Mouse (Mus musculus) erythroid progenitor cell, adult 5-6 weeks (primary cell): ENCODE measurements around the gene Cct4. TPM values are rescaled to one million over a fixed set of nuclear protein-coding genes. Genes with fewer than 3 reads are reported as not detected.

Experiments used
- ATAC-seq: replicated peaks from 2 replicates; pipeline ENCODE4 v1.8.0; 2016; ENCODE audit warnings: moderate number of reproducible peaks, mild to moderate bottlenecking, moderate TSS enrichment, inconsistent platforms; ENCODE audit not compliant: poor library complexity, low FRiP score, severe bottlenecking
- total RNA-seq, 2 experiments: library from RNA; stranded (forward) in 1 of 2; stranded (reverse) in 1 of 2; fragments of 150-400 nt in 1 of 2; fragments of 186-747, 209-891 nt in 1 of 2; gene quantifications; 2 replicates each; pipeline versions ENCODE4 v1.2.3 to v1.2.4; 2015 to 2017; ENCODE audit warnings: low replicate concordance in 2 of 2

Cct4 gene
- total RNA-seq, 2 experiments from 2014 or later, result 77.6 to 114 TPM

- peak; percentile 87 for ATAC-seq
These were observed 8.1 kb upstream of the Cct4 start, which contains the start of the genes Gm28048 and Commd1 for GRCm38 (mm10) chr11:22981984-22982757. Gm28048 (minus strand) TSS chr11:22982090. Commd1 (minus strand) TSS chr11:22982382.

GRCm38 (mm10) chr11:22982846-22983245, 7.5 kb upstream of the Cct4 start:
- no peak for ATAC-seq

GRCm38 (mm10) chr11:22985510-22985909, 4.8 kb upstream of the Cct4 start:
- no peak for ATAC-seq

GRCm38 (mm10) chr11:22987357-22987756, 3.0 kb upstream of the Cct4 start:
- 0 out of 2 replicates have a peak, but pooled peaks have one; percentile 40 for ATAC-seq

- no peak for ATAC-seq
These were observed 533 bp upstream of the Cct4 start for GRCm38 (mm10) chr11:22989786-22990185.

- ATAC-seq, result no peak
These were observed 1.0 kb downstream of the Cct4 start for GRCm38 (mm10) chr11:22991218-22991835.

- ATAC-seq, result no peak
These were observed 4.0 kb downstream of the Cct4 start for GRCm38 (mm10) chr11:22994271-22994670.

- ATAC-seq, result no peak
These were observed 5.1 kb downstream of the Cct4 start for GRCm38 (mm10) chr11:22995461-22995860.

GRCm38 (mm10) chr11:22998308-22998707, 8.0 kb downstream of the Cct4 start:
- ATAC-seq, result peak; percentile 95

GRCm38 (mm10) chr11:23005276-23005675, 15.0 kb downstream of the Cct4 start:
- no peak for ATAC-seq

GRCm38 (mm10) chr11:23007166-23007480, 16.8 kb downstream of the Cct4 start:
- no peak for ATAC-seq

- peak; percentile 91 for ATAC-seq
These were observed 17.3 kb downstream of the Cct4 start, which contains the start of gene Fam161a for GRCm38 (mm10) chr11:23007481-23008180. Fam161a (plus strand) TSS chr11:23007531.

- ATAC-seq, result peak; percentile 87
These were observed 18.0 kb downstream of the Cct4 start for GRCm38 (mm10) chr11:23008181-23008823.

GRCm38 (mm10) chr11:23008824-23009200, 18.5 kb downstream of the Cct4 start:
- no peak for ATAC-seq

- no peak for ATAC-seq
These were observed 22.8 kb downstream of the Cct4 start for GRCm38 (mm10) chr11:23013096-23013495.

- ATAC-seq, result peak; percentile 60; the same call in 1 of the 2 replicates
These were observed 23.4 kb downstream of the Cct4 start for GRCm38 (mm10) chr11:23013580-23014294.

GRCm38 (mm10) chr11:23014996-23015395, 24.7 kb downstream of the Cct4 start:
- ATAC-seq, result no peak

- no peak for ATAC-seq
These were observed 27.6 kb downstream of the Cct4 start for GRCm38 (mm10) chr11:23017943-23018342.

GRCm38 (mm10) chr11:23020116-23020770, 29.9 kb downstream of the Cct4 start:
- no peak for ATAC-seq
